Mouse (Mus musculus) spleen, postnatal 36 days (tissue): ENCODE results near the gene Fam198a.

ENCODE experiments used
- DNase-seq, 2 experiments: peaks; one replicate each; pipeline ENCODE4 v3.0.0; 2022; ENCODE audit warnings: low spot score in 2 of 2, mixed read lengths in 1 of 2

Gene Fam198a

GRCm38 (mm10) chr9:121926634-121927405 is 24.0 kb upstream of the Fam198a start:
- DNase-seq: peak; percentile 53 to 65

- no peak for DNase-seq
These were observed 23.1 kb upstream of the Fam198a start for GRCm38 (mm10) chr9:121927721-121928120.

GRCm38 (mm10) chr9:121928498-121928897 is 22.3 kb upstream of the Fam198a start:
- DNase-seq: peak; percentile 82 to 85

GRCm38 (mm10) chr9:121934856-121935255 is 15.9 kb upstream of the Fam198a start:
- DNase-seq: no peak

- DNase-seq: no peak
These were observed 13.8 kb upstream of the Fam198a start for GRCm38 (mm10) chr9:121936952-121937351.

GRCm38 (mm10) chr9:121937451-121937864 is 13.3 kb upstream of the Fam198a start:
- peak in 1 of 2 experiments; percentile 26 for DNase-seq

GRCm38 (mm10) chr9:121937944-121938355 is 12.8 kb upstream of the Fam198a start:
- DNase-seq: no peak

GRCm38 (mm10) chr9:121943005-121943404 is 7.8 kb upstream of the Fam198a start:
- DNase-seq: peak; percentile 86 to 87

GRCm38 (mm10) chr9:121943628-121944027 is 7.2 kb upstream of the Fam198a start:
- peak; percentile 34 to 53 for DNase-seq

GRCm38 (mm10) chr9:121947784-121948183 is 3.0 kb upstream of the Fam198a start:
- no peak for DNase-seq

- no peak for DNase-seq
These were observed 2.4 kb upstream of the Fam198a start for GRCm38 (mm10) chr9:121948431-121948830.

- no peak for DNase-seq
These were observed 281 bp downstream of the Fam198a start for GRCm38 (mm10) chr9:121951114-121951423.

- DNase-seq: no peak
These were observed 1.8 kb downstream of the Fam198a start for GRCm38 (mm10) chr9:121952596-121952995.

GRCm38 (mm10) chr9:121959966-121960635 is 9.3 kb downstream of the Fam198a start:
- DNase-seq: no peak

GRCm38 (mm10) chr9:121964941-121965340 is 14.2 kb downstream of the Fam198a start:
- DNase-seq: no peak

GRCm38 (mm10) chr9:121968258-121968657 is 17.5 kb downstream of the Fam198a start:
- DNase-seq: no peak

GRCm38 (mm10) chr9:121969841-121970381 is 19.1 kb downstream of the Fam198a start:
- DNase-seq: no peak

- no peak for DNase-seq
These were observed 22.4 kb downstream of the Fam198a start for GRCm38 (mm10) chr9:121973207-121973606.

- DNase-seq: no peak
These were observed 23.6 kb downstream of the Fam198a start for GRCm38 (mm10) chr9:121974141-121974986.

GRCm38 (mm10) chr9:121975321-121975720 is 24.5 kb downstream of the Fam198a start:
- DNase-seq: no peak

GRCm38 (mm10) chr9:121981046-121981445 is 30.3 kb downstream of the Fam198a start:
- DNase-seq: no peak
